Mouse (Mus musculus) ES-E14 (cell line): ENCODE data around the gene Sdf2l1. TPM values are rescaled to one million over a fixed set of nuclear protein-coding genes. Genes with fewer than 3 reads are reported as not detected.

Experiments
- DNase-seq: peaks from one replicate; pipeline ENCODE4 v3.0.0-alpha.2; 2013; ENCODE audit warnings: low read depth, low spot score
- H3K27ac ChIP-seq: 2 replicates; pipeline ENCODE4 v1.5.1; 2012; ENCODE audit warnings: low read depth, mild to moderate bottlenecking, low read length, moderate library complexity, mixed read lengths; ENCODE audit not compliant: poor library complexity, insufficient read depth, severe bottlenecking
- H3K36me3 ChIP-seq: 2 replicates; pipeline ENCODE4 v1.6.1; 2012; ENCODE audit warnings: mild to moderate bottlenecking, low read length, moderate library complexity, mixed read lengths; ENCODE audit not compliant: control insufficient read depth, poor library complexity, insufficient read depth, severe bottlenecking
- H3K4me1 ChIP-seq, 2 experiments: fragments of 150-350 bp in 1 of 2; sonication (generic) in 1 of 2; 2 replicates each; pipeline ENCODE4 v1.6.1; 2012; ENCODE audit warnings: low read length in 2 of 2, mild to moderate bottlenecking in 1 of 2, mixed read lengths in 1 of 2; ENCODE audit not compliant: control insufficient read depth in 2 of 2, insufficient read depth in 2 of 2, poor library complexity in 1 of 2
- H3K4me3 ChIP-seq, 2 experiments: fragments of 150-350 bp in 1 of 2; sonication (generic) in 1 of 2; 2 replicates each; pipeline ENCODE4 v1.5.1; 2012; ENCODE audit warnings: low read length in 2 of 2, low read depth in 1 of 2, mild to moderate bottlenecking in 1 of 2, mixed read lengths in 1 of 2; ENCODE audit not compliant: insufficient read depth in 1 of 2, poor library complexity in 1 of 2, severe bottlenecking in 1 of 2
- H3K9ac ChIP-seq: 2 replicates; pipeline ENCODE4 v1.6.1; 2012; ENCODE audit warnings: low read depth, mild to moderate bottlenecking, low read length, mixed read lengths; ENCODE audit not compliant: poor library complexity, insufficient read depth, severe bottlenecking
- H3K9me3 ChIP-seq: fragments of 150-350 bp; sonication (generic); 2 replicates; pipeline ENCODE4 v1.6.1; 2012; ENCODE audit warnings: low read depth, mild to moderate bottlenecking, low read length; ENCODE audit not compliant: control insufficient read depth, insufficient read depth
- CHD2 ChIP-seq: IDR thresholded peaks from 2 replicates; pipeline ENCODE4 v1.6.1; 2014; ENCODE audit warnings: mild to moderate bottlenecking, low read depth, low read length, inconsistent platforms
- HCFC1 ChIP-seq: IDR thresholded peaks from 2 replicates; pipeline ENCODE4 v1.6.1; 2012; ENCODE audit warnings: low read length, inconsistent platforms, borderline replicate concordance; ENCODE audit not compliant: insufficient read depth
- MAFK ChIP-seq: IDR thresholded peaks from 2 replicates; pipeline ENCODE4 v1.6.1; 2014; ENCODE audit warnings: mild to moderate bottlenecking, low read depth, low read length, inconsistent platforms; ENCODE audit not compliant: insufficient read depth
- ZC3H11A ChIP-seq: IDR thresholded peaks from 2 replicates; pipeline ENCODE4 v1.6.1; 2012; ENCODE audit warnings: low read depth, mild to moderate bottlenecking, inconsistent platforms, low read length, borderline replicate concordance
- ZNF384 ChIP-seq: IDR thresholded peaks from 2 replicates; pipeline ENCODE4 v1.6.1; 2012; ENCODE audit warnings: low read depth, low read length, inconsistent platforms
- in situ Hi-C, 2 experiments: fragments of 600-800 bp; cut with MboI; formaldehyde crosslinking; loops; one replicate each; pipeline ENCODE4 v1.15.1; 2025; ENCODE audit warnings: low sequenced_read_pairs in 2 of 2, inconsistent platforms in 1 of 2; ENCODE audit not compliant: unreplicated experiment in 2 of 2
- total RNA-seq: library from RNA; depleted of rRNA; stranded (reverse); fragments of 300-350 nt; gene quantifications from 2 replicates; pipeline ENCODE4 v1.2.3, GENCODE M21; 2012

Gene Sdf2l1
- total RNA-seq, 1 experiment = 112 TPM

- Histone ChIP-seq H3K9me3 (no peaks in the 10 kb centered on the region), H3K36me3 (no peaks in the 10 kb centered on the region), H3K9ac (peak within 1 kb of the TSS; percentile 88), H3K4me3 (peak within 1 kb of the TSS; percentile 76 to 88), H3K4me1 (peaks cover 0 to 2% of the 10 kb centered on the region in 2 experiments; a peak in 1 of 4 replicates), H3K27ac (no peak within 1 kb of the TSS)
- peak; percentile 89 for DNase-seq
- no peak for TF ChIP-seq CHD2
- TF ChIP-seq ZC3H11A = no peak
- TF ChIP-seq ZNF384 = peak; percentile 40; the same call in 1 of the 2 replicates
- in situ Hi-C loops = no loop called here
Observed at GRCm38 (mm10) chr16:17146772-17147235, 14.6 kb upstream of the Sdf2l1 start, which contains the start of gene Ccdc116. Gene Ccdc116, minus strand, starts transcription at chr16:17147229.

- Histone ChIP-seq H3K36me3 (no peaks in the 10 kb centered on the region), H3K27ac (no peak within 1 kb of the TSS; the same call in 1 of the 2 replicates), H3K9ac (peak within 1 kb of the TSS; percentile 31; the same call in 1 of the 2 replicates), H3K4me3 (peak within 1 kb of the TSS in 1 of 2 experiments; percentile 54; a peak in 2 of 4 replicates), H3K9me3 (no peaks in the 10 kb centered on the region), H3K4me1 (peaks cover 0 to 2% of the 10 kb centered on the region in 2 experiments; a peak in 1 of 4 replicates)
- peak; percentile 69 for DNase-seq
- in situ Hi-C loops = no loop called here
- TF ChIP-seq MAFK = no peak
- TF ChIP-seq ZNF384 = peak; percentile 95
- no peak for TF ChIP-seq HCFC1
- no peak for TF ChIP-seq ZC3H11A
- no peak for TF ChIP-seq CHD2
Observed at GRCm38 (mm10) chr16:17144339-17144738, 12.2 kb upstream of the Sdf2l1 start, which contains the start of gene Ydjc. Gene Ydjc, plus strand, starts transcription at chr16:17144621.

DNA sequence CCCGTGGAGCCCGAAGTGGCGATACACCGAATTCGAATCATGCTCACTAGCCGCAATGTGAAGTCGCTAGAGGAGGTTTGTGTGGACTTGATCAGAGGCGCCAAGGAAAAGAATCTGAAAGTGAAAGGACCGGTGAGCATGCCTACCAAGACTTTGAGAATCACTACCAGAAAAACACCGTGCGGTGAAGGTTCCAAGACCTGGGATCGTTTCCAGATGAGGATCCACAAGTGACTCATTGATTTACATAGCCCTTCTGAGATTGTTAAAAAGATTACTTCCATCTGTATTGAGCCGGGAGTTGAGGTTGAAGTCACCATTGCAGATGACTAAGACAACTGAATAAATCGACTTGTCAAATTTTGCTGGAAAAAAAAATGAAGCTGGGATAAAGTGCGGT, 5.2 kb upstream of the Sdf2l1 start:
- H3K36me3 ChIP-seq = no peaks in the 10 kb centered on the region
- no peak overlapping the region for H3K4me3 ChIP-seq
- H3K9me3 ChIP-seq = no peaks in the 10 kb centered on the region
- H3K9ac ChIP-seq = no peak overlapping the region
- H3K4me1 ChIP-seq = no peaks in the 10 kb centered on the region
- DNase-seq = no peak
- no peak overlapping the region for H3K27ac ChIP-seq
- in situ Hi-C loops = loop anchor here in 1 of 2 experiments (10.0 kb wide), 1 partner anchor 147 kb away; no protein-coding TSS in a partner anchor
- TF ChIP-seq ZC3H11A (no peak), ZNF384 (no peak), MAFK (no peak), HCFC1 (no peak), CHD2 (no peak)

DNA sequence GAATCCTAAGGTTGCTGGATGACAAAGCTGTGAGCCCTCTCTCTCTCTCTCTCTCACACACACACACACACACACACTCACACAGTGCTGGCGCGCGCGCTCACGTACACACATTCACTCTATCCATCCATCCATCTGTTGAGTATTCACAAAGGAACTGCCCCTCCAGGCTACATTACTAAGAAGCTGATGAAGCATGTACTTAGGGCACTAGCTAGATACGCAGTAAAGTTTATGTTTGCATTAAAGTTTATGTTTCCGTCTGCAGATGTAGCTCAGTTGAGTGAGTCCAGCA, 670 bp upstream of the Sdf2l1 start:
- DNase-seq = no peak
- Histone ChIP-seq H3K36me3 (peaks cover 4% of the 10 kb centered on the region; the same call in 1 of the 2 replicates), H3K27ac (no peak overlapping the region), H3K4me3 (peak overlapping the region; percentile 50 to 71; a peak in 3 of 4 replicates), H3K9ac (peak overlapping the region; percentile 51), H3K4me1 (no peaks in the 10 kb centered on the region), H3K9me3 (no peaks in the 10 kb centered on the region)
- no peak for TF ChIP-seq CHD2
- no peak for TF ChIP-seq HCFC1
- no peak for TF ChIP-seq ZC3H11A
- TF ChIP-seq MAFK = no peak
- in situ Hi-C loops = loop anchor here in 1 of 2 experiments (10.0 kb wide), 1 partner anchor 152 kb away; no protein-coding TSS in a partner anchor
